Mouse (Mus musculus) heart, embryonic 11.5 days (tissue): ENCODE results near the gene Slc1a4. TPM values are rescaled to one million over a fixed set of nuclear protein-coding genes. Genes with fewer than 3 reads are reported as not detected.

Source experiments
- ATAC-seq: fragments of 200-750 bp; cut with Nextera tagmentation; replicated peaks from 2 replicates; pipeline ENCODE4 v1.8.0; 2017; ENCODE audit warnings: moderate library complexity; ENCODE audit not compliant: insufficient number of reproducible peaks, low FRiP score, low TSS enrichment
- H3K27ac ChIP-seq: fragments of 300-500 bp; sonication (generic); 2 replicates; pipeline ENCODE4 v1.5.1; 2014; ENCODE audit warnings: mild to moderate bottlenecking, low read depth, low read length
- H3K27me3 ChIP-seq: fragments of 300-500 bp; sonication (generic); 2 replicates; pipeline ENCODE4 v1.6.1; 2014; ENCODE audit warnings: mild to moderate bottlenecking, low read length, mixed read lengths; ENCODE audit not compliant: control insufficient read depth, insufficient read depth
- H3K36me3 ChIP-seq: fragments of 300-500 bp; sonication (generic); 2 replicates; pipeline ENCODE4 v1.6.1; 2014; ENCODE audit warnings: mild to moderate bottlenecking, low read length, moderate library complexity, mixed read lengths; ENCODE audit not compliant: control insufficient read depth, insufficient read depth
- H3K4me1 ChIP-seq: fragments of 300-500 bp; sonication (generic); 2 replicates; pipeline ENCODE4 v1.6.1; 2014; ENCODE audit warnings: low read length; ENCODE audit not compliant: control insufficient read depth, insufficient read depth
- H3K4me2 ChIP-seq: fragments of 300-500 bp; sonication (generic); 2 replicates; pipeline ENCODE4 v1.6.1; 2014; ENCODE audit warnings: mild to moderate bottlenecking, moderate library complexity
- H3K4me3 ChIP-seq: fragments of 300-500 bp; sonication (generic); 2 replicates; pipeline ENCODE4 v1.5.1; 2014; ENCODE audit warnings: low read depth, low read length
- H3K9ac ChIP-seq: fragments of 300-500 bp; sonication (generic); 2 replicates; pipeline ENCODE4 v1.6.1; 2014; ENCODE audit warnings: mild to moderate bottlenecking, low read depth, low read length, moderate library complexity
- H3K9me3 ChIP-seq: fragments of 300-500 bp; sonication (generic); replicated peaks from 2 replicates; pipeline ENCODE4 v1.6.1; 2016; ENCODE audit warnings: low read length; ENCODE audit not compliant: control insufficient read depth
- WGBS: fragments of 180-500 bp; shearing (Covaris S2); extraction: QIAGEN DNeasy Blood & Tissue Kit; methylation state at CpG from one replicate; pipeline ENCODE4 v1.1.7; 2014; ENCODE audit not compliant: insufficient replicate concordance; 5-methylcytosine and 5-hydroxymethylcytosine counted together
- polyA plus RNA-seq: library from polyadenylated mRNA; unstranded; fragments of >200 nt; fragmentation: Nextera tagmentation; extraction: Ambion mirVana; gene quantifications from 2 replicates; pipeline ENCODE4 v1.2.1, GENCODE M21; 2014

Gene Slc1a4
- polyA plus RNA-seq, 1 experiment from 2014 or later, result 7.9 TPM

GRCm38 (mm10) chr11:20318659-20319454 is 13.7 kb downstream of the Slc1a4 start:
- no peaks in the 10 kb centered on the region for H3K9me3 ChIP-seq
- ATAC-seq, result no peak
- H3K9ac ChIP-seq, result no peak overlapping the region
- H3K36me3 ChIP-seq, result no peaks in the 10 kb centered on the region
- H3K27ac ChIP-seq, result no peak overlapping the region
- H3K4me2 ChIP-seq, result peak overlapping the region; percentile 27
- peaks cover 10% of the 10 kb centered on the region for H3K4me1 ChIP-seq
- no peak overlapping the region for H3K4me3 ChIP-seq
- 46% methylated on average over 16 of the region's 16 CpGs for WGBS
- peaks cover 5% of the 10 kb centered on the region for H3K27me3 ChIP-seq

- no peak overlapping the region for H3K9ac ChIP-seq
- H3K4me3 ChIP-seq, result no peak overlapping the region
- no peaks in the 10 kb centered on the region for H3K36me3 ChIP-seq
- 87% methylated on average over 8 of the region's 8 CpGs for WGBS
- H3K4me1 ChIP-seq, result peaks cover 3% of the 10 kb centered on the region
- H3K4me2 ChIP-seq, result no peak overlapping the region
- H3K27ac ChIP-seq, result no peak overlapping the region
- no peaks in the 10 kb centered on the region for H3K9me3 ChIP-seq
- ATAC-seq, result no peak
- no peaks in the 10 kb centered on the region for H3K27me3 ChIP-seq
Observed at GRCm38 (mm10) chr11:20313576-20313975, 18.9 kb downstream of the Slc1a4 start.

- H3K27ac ChIP-seq, result no peak overlapping the region
- H3K9me3 ChIP-seq, result no peaks in the 10 kb centered on the region
- 79% methylated on average over 5 of the region's 5 CpGs for WGBS
- H3K36me3 ChIP-seq, result no peaks in the 10 kb centered on the region
- H3K27me3 ChIP-seq, result no peaks in the 10 kb centered on the region
- H3K9ac ChIP-seq, result no peak overlapping the region
- ATAC-seq, result no peak
- no peak overlapping the region for H3K4me2 ChIP-seq
- no peaks in the 10 kb centered on the region for H3K4me1 ChIP-seq
- no peak overlapping the region for H3K4me3 ChIP-seq
Observed at GRCm38 (mm10) chr11:20309044-20309443, 23.5 kb downstream of the Slc1a4 start.

GRCm38 (mm10) chr11:20307409-20307808 is 25.1 kb downstream of the Slc1a4 start:
- H3K27me3 ChIP-seq, result no peaks in the 10 kb centered on the region
- no peak overlapping the region for H3K4me2 ChIP-seq
- no peaks in the 10 kb centered on the region for H3K36me3 ChIP-seq
- 91% methylated on average over 3 of the region's 3 CpGs for WGBS
- H3K9me3 ChIP-seq, result no peaks in the 10 kb centered on the region
- no peak overlapping the region for H3K9ac ChIP-seq
- no peak overlapping the region for H3K27ac ChIP-seq
- H3K4me1 ChIP-seq, result no peaks in the 10 kb centered on the region
- H3K4me3 ChIP-seq, result no peak overlapping the region
- no peak for ATAC-seq

GRCm38 (mm10) chr11:20305641-20306040 is 26.9 kb downstream of the Slc1a4 start:
- Histone ChIP-seq H3K9ac (no peak overlapping the region), H3K4me3 (no peak overlapping the region), H3K4me1 (no peaks in the 10 kb centered on the region), H3K4me2 (no peak overlapping the region), H3K27me3 (no peaks in the 10 kb centered on the region), H3K36me3 (no peaks in the 10 kb centered on the region), H3K27ac (no peak overlapping the region), H3K9me3 (no peaks in the 10 kb centered on the region)
- ATAC-seq, result peak; percentile 61; the same call in 1 of the 2 replicates
- 46% methylated on average over 1 of the region's 1 CpGs for WGBS

- H3K4me2 ChIP-seq, result no peak overlapping the region
- H3K4me1 ChIP-seq, result no peaks in the 10 kb centered on the region
- H3K27ac ChIP-seq, result no peak overlapping the region
- no peaks in the 10 kb centered on the region for H3K36me3 ChIP-seq
- no peak overlapping the region for H3K4me3 ChIP-seq
- H3K9me3 ChIP-seq, result no peaks in the 10 kb centered on the region
- H3K27me3 ChIP-seq, result no peaks in the 10 kb centered on the region
- no peak for ATAC-seq
- 68% methylated on average over 6 of the region's 6 CpGs for WGBS
- no peak overlapping the region for H3K9ac ChIP-seq
Observed at GRCm38 (mm10) chr11:20304341-20304740, 28.2 kb downstream of the Slc1a4 start.

- H3K4me1 ChIP-seq, result no peaks in the 10 kb centered on the region
- no peak overlapping the region for H3K9ac ChIP-seq
- no peaks in the 10 kb centered on the region for H3K36me3 ChIP-seq
- H3K4me3 ChIP-seq, result no peak overlapping the region
- no peak for ATAC-seq
- H3K9me3 ChIP-seq, result no peaks in the 10 kb centered on the region
- no peaks in the 10 kb centered on the region for H3K27me3 ChIP-seq
- WGBS, result 78% methylated on average over 4 of the region's 4 CpGs
- no peak overlapping the region for H3K27ac ChIP-seq
- H3K4me2 ChIP-seq, result no peak overlapping the region
Observed at GRCm38 (mm10) chr11:20301332-20301731, 31.2 kb downstream of the Slc1a4 start.

GRCm38 (mm10) chr11:20300850-20301249 is 31.7 kb downstream of the Slc1a4 start:
- no peak for ATAC-seq
- H3K4me2 ChIP-seq, result no peak overlapping the region
- H3K4me3 ChIP-seq, result no peak overlapping the region
- 80% methylated on average over 6 of the region's 6 CpGs for WGBS
- no peaks in the 10 kb centered on the region for H3K4me1 ChIP-seq
- no peak overlapping the region for H3K9ac ChIP-seq
- H3K27ac ChIP-seq, result no peak overlapping the region
- H3K36me3 ChIP-seq, result no peaks in the 10 kb centered on the region
- H3K9me3 ChIP-seq, result no peaks in the 10 kb centered on the region
- no peaks in the 10 kb centered on the region for H3K27me3 ChIP-seq

GRCm38 (mm10) chr11:20299900-20300299 is 32.6 kb downstream of the Slc1a4 start:
- Histone ChIP-seq H3K27ac (no peak overlapping the region), H3K9ac (no peak overlapping the region), H3K4me3 (no peak overlapping the region), H3K4me2 (no peak overlapping the region), H3K36me3 (no peaks in the 10 kb centered on the region), H3K27me3 (no peaks in the 10 kb centered on the region), H3K4me1 (no peaks in the 10 kb centered on the region), H3K9me3 (no peaks in the 10 kb centered on the region)
- ATAC-seq, result peak; percentile 55; the same call in 1 of the 2 replicates
- 64% methylated on average over 6 of the region's 6 CpGs for WGBS
